Mouse (Mus musculus) activated CD4-positive, CD25-positive, alpha-beta regulatory T cell, adult 4 months (primary cell): ENCODE measurements around the gene Slc46a3. TPM values are rescaled to one million over a fixed set of nuclear protein-coding genes. Genes with fewer than 3 reads are reported as not detected.
"Not testable (repeated sequence)": the region's sequence is repeated elsewhere in the genome, so short reads cannot be mapped to it uniquely, and the experiment has no call there.

Experiments
- ATAC-seq: one replicate; pipeline ENCODE4 v1.8.0; 2017
- polyA plus RNA-seq, 2 experiments: library from polyadenylated mRNA; unstranded; fragments of 100-300 nt; shearing (Covaris generic); gene quantifications; one replicate each; pipeline ENCODE4 v1.2.1; 2017

Gene Slc46a3
- 10 to 100 TPM; 21.1 to 22.6 TPM for polyA plus RNA-seq

- ATAC-seq: peak; percentile 99
These were observed at the start of gene Slc46a3 for GRCm38 (mm10) chr5:147894455-147895076. Gene Slc46a3, minus strand, starts transcription at chr5:147894815.

- no peak for ATAC-seq
These were observed 44.6 kb upstream of the Slc46a3 start for GRCm38 (mm10) chr5:147939226-147939625.

GRCm38 (mm10) chr5:147935096-147935495, 40.5 kb upstream of the Slc46a3 start:
- no peak for ATAC-seq

- no peak for ATAC-seq
These were observed 34.3 kb upstream of the Slc46a3 start for GRCm38 (mm10) chr5:147928668-147929497.

- no peak for ATAC-seq
These were observed 31.5 kb upstream of the Slc46a3 start for GRCm38 (mm10) chr5:147925935-147926604.

GRCm38 (mm10) chr5:147924621-147925020, 30.0 kb upstream of the Slc46a3 start:
- ATAC-seq: no peak

- ATAC-seq: no peak
These were observed 23.6 kb upstream of the Slc46a3 start for GRCm38 (mm10) chr5:147918044-147918846.

- ATAC-seq: no peak
These were observed 21.6 kb upstream of the Slc46a3 start for GRCm38 (mm10) chr5:147916171-147916570.

GRCm38 (mm10) chr5:147915038-147915566, 20.5 kb upstream of the Slc46a3 start:
- no peak for ATAC-seq

- no peak for ATAC-seq
These were observed 18.7 kb upstream of the Slc46a3 start for GRCm38 (mm10) chr5:147913241-147913842.

GRCm38 (mm10) chr5:147911744-147912143, 17.1 kb upstream of the Slc46a3 start:
- ATAC-seq: no peak

GRCm38 (mm10) chr5:147910807-147911509, 16.3 kb upstream of the Slc46a3 start:
- no peak for ATAC-seq

- ATAC-seq: no peak
These were observed 13.2 kb upstream of the Slc46a3 start for GRCm38 (mm10) chr5:147907851-147908250.

GRCm38 (mm10) chr5:147907144-147907543, 12.5 kb upstream of the Slc46a3 start:
- no peak for ATAC-seq

- ATAC-seq: no peak
These were observed 8.6 kb upstream of the Slc46a3 start for GRCm38 (mm10) chr5:147903166-147903565.

- ATAC-seq: no peak
These were observed 7.6 kb upstream of the Slc46a3 start for GRCm38 (mm10) chr5:147902008-147902757.

GRCm38 (mm10) chr5:147898968-147899549, 4.4 kb upstream of the Slc46a3 start:
- no peak for ATAC-seq

GRCm38 (mm10) chr5:147898254-147898653, 3.6 kb upstream of the Slc46a3 start:
- no peak for ATAC-seq

- ATAC-seq: not testable (repeated sequence)
These were observed 1.9 kb upstream of the Slc46a3 start for GRCm38 (mm10) chr5:147896501-147896900.
